Mouse (Mus musculus) right cerebral cortex, adult 2 months (tissue): ENCODE data around the gene Ece1.
"Not testable (repeated sequence)": the region's sequence is repeated elsewhere in the genome, so short reads cannot be mapped to it uniquely, and the experiment has no call there.

Experiments used
- DNase-seq, 2 experiments: peaks; one replicate each; pipeline ENCODE4 v3.0.0; 2021 to 2022; ENCODE audit warnings: low spot score in 2 of 2

The Ece1 gene

DNA sequence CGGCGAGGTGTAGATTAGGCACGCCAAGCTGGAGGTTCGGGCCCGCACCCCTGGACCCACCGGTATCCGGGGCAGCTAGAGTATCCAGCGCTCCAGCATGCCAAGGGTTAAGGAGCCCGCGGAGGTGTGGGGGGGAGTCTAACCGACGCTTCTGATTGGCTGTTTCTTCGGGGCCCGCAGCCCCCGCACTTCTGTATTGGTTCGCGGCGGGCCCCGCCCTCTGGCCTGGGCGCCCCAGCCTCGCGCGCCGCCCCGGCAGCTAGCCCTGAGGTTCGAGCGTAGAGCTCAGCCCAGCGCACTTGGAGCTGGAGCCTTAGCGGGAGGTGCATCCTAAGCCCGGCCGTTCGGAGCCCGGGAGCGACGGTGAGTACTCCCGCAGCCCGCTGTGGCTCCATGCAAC lies at the start of gene Ece1:
Gene Ece1, plus strand, starts transcription at position 219 of the 400 bp plus-strand sequence.
- DNase-seq = peak; percentile 87 to 90

DNA sequence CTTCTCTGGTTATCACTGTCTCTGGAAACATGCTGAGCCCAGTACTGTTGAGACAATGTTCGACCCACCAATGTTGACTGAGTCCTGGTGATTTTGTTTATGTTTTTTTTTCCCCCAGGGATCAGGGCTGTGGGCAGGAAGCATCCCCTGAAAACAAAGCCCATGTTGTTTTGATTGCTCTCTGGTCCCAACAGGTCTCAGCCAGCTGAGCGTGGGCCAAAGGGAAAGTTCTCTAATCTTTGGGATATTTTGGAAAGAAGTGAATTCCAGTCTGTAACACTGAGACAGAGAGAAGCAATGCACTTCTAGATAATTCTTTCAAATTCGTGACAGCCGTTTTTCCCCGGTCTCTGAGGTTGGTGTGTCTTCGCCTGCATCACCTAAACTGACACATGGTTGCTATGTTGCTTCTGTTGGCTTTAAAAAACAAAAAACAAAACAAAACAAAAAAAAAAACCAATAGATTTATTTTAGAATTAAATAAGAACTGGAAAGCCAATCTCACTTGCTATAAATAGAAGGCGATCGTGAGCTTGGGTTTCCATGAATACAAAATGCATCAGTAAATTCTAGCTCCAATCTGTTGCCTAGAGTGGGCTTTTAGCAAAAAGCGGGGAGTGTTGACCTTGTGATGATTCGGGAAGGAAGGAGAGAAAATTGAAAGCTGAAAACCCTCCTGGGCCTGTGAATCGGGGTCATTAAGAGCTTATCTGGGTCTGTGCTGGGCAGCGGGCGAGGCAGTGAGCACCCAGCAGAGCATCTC lies 48.9 kb upstream of the Ece1 start:
- DNase-seq = peak; percentile 27 to 35

DNA sequence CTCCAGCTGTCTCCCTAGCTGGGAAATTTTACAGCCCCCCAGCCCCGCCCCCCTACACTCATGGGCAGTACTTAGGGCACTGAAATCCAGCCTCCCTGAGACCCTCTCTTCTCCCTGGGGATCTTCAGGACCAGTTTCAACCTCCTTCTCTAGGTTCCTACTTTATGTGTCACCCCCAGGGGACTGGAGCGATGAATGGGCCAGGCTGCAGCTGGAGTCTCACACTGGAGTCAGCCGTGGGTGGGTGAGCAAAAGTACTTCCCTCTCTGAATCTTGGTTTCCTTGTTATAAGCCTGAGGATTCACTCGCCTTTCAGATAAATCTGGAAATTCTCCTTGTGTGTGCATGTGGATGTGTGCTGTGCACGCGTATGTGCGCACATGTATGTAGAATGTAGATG lies 47.9 kb upstream of the Ece1 start:
- DNase-seq = peak; percentile 25 to 36

DNA sequence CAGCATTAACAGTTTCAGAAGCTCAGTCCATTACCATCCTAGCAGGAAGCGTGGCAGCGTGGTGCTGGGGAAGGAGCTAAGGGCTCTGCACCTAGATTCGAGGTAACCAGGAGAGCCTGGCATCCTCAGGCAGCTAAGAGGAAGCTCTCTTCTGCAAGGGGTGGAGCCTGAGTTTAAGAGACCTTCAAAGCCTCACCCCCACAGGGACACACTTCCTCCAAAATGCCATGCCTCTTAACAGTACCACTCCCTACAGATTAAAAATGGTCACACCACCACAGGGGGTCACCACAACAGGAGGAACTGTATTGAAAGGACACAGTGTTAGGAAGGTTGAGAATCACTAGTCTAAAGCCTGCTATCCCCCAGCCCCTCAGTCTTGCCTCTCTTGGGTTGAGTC lies 46.6 kb upstream of the Ece1 start:
- DNase-seq = no peak

DNA sequence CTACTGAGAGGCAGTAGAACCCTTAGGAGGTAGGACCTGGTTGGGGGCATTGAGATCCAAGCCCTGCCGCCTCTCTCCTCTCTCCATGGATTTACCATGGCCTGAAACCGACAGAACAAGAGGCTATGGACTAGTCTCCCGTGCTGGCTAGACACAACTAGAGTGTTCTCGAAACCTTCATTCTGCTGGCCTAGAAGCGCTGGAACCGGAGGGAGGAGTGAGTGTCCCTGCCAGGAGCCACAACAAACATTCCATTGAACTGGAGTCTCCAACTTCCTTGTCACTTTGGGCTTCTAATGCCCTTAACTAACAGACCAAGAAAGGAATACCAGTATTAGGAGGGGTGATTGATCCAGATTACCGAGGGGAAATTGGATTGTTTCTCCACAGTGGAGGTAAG lies 45.8 kb upstream of the Ece1 start:
- no peak for DNase-seq

DNA sequence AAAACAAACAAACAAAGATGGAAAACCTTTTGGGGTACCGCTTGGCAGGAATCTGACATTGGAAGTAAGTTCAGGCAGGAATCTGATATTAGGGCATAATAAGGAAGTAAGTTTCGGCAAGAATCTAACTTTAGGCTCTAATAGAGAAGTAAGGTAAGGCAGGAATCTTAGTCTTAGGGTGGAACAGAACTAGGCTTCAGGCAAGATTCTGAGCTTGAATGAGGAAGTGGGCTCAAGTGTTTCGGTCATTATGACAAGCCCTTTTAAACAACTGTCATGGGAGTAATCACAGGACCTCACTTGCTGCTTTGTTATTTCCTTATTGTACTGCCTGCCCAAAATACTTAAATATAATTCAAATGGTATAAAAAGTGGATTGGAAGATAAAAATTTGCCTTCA lies 43.7 kb upstream of the Ece1 start:
- no peak for DNase-seq

DNA sequence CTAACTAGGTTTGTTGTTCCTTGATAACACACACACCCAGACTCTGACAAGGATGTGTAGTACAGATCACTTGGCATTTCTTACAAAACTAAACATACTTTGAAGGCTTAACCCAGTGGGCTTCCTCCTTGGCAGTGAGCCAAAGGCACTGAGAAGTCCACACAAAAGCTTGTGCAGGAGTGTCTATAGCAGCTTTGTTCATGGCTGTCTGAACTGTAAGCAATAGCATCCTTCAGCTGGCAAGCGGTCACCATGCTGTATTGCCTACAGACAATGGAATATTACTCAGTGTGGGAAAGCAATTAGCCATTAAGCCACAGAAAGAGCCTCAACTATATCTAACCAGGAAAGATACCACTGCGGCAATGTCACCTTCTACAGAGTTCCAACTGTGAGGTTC lies 42.5 kb upstream of the Ece1 start:
- DNase-seq = no peak

DNA sequence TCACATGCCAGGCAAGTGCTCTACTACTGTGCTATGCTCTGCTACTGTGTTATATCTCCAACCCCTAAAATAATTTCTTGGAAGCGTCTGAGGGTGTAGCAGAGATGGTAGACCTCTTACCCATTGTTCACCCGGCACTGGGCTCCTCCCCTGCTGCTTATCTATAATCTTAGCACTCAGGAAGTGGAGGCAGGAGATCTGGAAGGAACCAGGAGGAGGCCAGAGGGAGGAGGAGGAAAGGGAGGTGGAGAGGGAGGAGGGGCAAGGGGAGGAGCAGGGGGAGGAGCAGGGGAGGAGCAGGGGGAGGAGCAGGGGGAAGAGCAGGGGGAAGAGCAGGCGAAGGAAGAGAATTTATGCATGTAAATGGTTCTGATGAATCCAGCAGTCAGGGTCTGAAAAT lies 41.3 kb upstream of the Ece1 start:
- no peak for DNase-seq

DNA sequence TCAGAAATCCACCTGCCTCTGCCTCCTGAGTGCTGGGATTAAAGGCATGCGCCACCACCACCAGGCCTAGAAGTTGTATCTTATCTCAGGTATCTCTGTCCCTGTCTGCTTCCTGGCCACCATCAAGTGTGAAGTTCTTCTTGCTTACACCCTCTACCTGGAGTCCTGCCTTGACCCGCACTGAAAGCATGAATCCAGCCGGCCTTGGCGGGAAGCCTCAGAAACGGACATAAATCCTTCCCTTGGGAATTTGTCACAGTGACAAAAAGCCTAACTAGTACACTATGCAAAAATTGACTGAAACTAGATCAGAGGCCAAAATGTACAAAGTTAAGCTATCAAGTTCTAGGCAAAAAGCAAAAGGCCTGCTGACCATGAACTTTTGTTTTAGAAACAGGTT lies 39.5 kb upstream of the Ece1 start:
- DNase-seq = no peak

DNA sequence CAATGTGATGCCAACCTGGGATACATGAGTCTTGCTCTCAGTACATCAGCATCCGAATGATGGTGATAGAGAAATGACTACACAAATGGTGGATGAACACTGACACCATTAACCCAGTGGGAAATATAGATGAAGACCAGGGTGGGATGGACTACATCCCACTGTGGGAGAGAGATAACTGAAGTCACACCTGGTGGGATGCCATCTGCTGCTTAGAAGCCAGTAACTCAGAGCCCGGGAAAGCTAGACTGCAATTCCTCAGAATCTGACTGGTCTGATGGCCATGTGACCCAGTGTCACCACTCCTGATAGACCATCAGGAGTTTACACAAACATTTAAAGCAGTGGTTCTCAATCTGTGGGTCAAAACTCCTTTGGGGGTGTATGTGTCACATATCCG lies 38.5 kb upstream of the Ece1 start:
- DNase-seq = no peak

DNA sequence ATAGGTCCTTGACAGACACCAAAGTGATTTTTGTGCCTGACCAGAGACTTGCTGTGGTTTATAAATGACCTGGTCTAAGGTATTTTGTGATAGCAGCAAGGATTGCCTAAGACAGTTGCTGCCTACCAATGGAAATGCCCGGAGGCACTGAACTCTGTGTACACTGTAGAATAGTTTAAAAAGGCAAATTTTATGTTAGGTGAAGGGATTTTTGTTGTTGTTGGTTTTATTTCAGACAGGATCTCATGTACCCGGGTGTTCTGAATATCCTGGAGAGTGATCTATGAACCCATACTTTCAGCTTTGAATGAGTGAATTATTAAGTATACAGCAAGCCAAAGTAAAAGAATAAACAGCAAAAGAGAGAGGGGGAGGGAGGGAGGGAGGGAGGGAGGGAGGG lies 37.2 kb upstream of the Ece1 start:
- DNase-seq = no peak

DNA sequence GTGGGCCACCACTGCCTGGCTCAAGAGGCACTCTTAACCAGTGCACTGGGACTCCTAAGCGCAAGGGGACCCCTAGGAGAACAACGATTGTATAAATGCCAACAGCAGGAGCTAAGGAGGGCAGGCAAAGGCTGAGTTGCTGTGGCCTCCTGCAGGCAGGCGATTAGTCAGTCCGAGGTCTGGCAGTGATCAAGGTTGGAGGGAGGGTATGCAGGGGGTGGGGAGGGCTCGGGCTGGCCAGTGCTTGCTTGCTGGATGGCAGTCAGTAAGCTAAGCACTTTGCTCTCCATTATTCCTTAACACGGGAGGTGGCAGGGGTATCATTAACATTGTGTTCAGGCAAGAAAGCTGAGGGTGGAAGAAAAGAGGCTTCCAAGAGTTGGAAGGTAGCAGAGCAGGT lies 31.7 kb upstream of the Ece1 start:
- no peak for DNase-seq

DNA sequence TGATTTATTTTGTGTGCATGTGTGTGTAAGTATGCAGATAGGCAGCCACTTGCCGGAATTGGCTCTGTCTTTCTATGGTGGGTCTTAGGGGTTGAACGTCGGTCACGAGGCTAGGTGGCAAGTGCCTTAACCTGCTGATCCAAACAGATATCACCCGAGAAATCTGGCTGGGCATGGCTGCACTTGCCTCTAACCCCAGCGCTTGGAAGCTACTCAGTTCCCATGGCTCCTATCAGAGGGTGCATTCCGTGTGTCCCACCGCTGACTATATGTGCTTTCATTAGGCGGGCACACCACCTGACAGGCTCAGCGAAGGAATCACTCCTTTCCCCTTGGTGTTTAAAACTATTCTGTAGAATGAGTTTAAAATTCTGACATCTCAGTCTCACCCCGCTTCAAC lies 30.4 kb upstream of the Ece1 start:
- DNase-seq = no peak

DNA sequence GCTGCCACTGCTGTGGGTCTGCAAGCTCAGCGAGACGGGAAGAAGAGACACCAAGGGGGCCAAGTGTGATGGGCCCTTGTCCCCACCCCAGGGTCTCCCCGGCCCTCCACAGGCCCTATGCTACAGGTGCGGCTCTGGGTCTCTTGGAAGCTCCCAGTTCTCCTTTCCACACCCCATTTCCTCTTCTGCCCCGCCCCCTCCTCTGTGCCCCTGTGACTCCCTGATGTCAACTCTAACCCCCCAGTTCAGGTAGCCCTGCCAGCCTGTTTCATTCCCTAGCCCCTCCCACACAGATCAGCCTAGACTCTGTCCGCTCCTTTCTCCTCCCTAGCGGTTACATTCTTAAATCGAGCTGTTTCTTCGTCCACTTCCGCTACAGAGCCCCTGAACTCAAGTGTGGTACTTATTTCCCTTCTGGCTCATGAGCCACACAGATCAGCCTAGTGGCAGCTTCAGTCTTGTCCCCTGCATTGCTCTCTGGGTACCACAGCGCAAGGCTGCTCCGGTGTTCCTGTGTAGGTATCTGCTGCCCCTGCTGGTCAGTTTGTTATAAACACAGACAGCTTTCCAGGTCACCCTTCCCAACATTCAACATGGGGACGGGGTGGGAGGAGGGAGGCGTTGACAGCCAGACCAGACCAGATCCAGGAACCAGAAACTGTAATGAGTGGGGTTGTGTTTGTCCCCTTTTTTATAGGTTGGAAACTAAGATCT lies 26.3 kb upstream of the Ece1 start:
- DNase-seq = peak; percentile 85 to 88

DNA sequence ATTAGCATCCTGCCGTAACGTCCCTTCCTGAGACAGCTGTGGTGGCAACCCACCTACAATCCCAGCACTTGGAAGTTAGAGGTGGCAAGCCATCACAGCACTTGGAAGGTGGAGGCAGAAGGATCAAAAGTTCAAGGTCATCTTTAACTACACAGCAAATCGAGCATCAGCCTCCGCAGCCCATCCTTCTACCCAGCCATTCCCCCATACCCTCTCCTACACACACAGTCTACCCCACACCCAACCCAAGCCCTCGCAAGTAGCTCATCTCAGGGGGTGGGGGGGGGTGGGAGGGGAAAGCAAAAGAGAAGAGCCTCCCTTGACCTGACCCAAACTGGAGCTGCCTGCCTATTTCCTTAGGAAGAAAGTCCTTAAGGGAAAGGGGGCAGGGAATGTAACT lies 25.3 kb upstream of the Ece1 start:
- no peak for DNase-seq

DNA sequence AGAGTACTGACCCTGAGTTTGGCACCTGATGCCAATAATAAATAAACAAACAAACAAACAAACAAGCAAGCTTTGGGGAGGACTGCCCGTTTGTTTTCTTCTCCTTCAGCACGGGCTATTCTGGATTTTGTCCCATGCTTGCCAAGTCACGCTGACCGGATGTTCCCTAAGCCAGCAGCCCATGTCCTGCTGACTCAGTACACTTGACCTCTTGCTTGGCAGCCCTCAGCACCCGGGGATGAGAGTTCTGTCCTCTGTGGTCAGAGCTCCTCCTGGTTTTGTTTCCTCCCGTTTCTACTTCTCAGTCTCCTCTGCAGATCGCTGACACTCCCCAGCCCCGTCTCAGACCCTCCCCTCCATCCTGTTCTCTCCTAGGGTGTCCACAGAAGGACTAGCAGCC lies 24.2 kb upstream of the Ece1 start:
- no peak for DNase-seq

DNA sequence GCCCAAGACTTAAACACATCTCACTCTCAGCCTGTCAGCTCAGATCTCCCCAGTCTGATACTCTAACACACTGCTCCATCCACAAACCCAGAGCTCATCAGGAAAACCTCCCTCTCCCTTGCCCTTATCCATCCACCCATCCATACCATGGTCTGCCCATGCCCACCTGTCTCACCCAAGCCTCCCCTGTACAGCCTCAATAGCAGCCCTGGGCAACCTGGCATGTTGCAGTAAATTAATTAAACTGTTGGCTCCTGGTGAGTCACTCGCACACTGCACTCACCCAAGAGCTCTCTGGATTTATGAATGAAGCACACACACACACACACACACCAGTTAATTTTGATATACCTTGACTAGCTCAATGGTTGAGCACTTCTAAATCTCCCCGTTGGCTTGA lies 23.2 kb upstream of the Ece1 start:
- no peak for DNase-seq

DNA sequence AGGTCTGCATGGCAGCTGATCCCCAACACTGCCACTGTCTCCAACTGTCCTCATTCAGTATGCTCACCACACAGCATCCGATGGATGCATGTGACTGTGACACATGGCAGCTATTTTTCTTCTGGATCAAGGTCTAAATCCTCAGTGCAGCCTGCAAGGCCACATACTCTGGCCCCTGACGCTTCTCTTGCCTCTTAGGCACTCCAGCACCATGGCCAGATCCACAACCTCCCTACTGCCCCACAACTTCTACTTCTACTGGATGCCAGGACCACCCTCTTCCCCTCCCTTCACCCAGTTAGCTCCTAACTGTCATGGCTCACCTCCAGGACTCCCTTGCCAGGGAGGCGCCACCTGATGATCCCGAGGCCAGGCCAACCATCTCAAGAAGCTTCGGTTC lies 22.6 kb upstream of the Ece1 start:
- no peak for DNase-seq

DNA sequence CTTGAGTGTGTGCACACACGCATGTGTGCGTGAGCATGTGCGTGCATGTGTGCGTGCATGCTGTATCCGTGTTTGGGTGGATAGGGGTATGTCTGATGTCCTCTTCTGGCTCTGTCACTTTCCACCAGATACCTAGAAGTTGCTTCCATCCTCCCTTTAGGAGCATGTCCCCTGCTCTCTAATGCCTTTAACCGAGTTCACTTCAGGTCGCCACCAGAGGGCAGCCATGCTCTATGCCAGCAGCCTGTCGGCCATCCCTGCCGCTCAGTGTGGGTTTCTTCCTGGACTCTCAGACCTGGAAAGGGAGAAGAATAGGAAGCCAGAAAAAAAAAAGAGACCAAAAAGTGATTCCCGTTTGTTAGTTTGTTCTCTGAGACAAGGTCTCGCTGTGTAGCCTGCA lies 17.4 kb upstream of the Ece1 start:
- peak; percentile 66 to 76 for DNase-seq

DNA sequence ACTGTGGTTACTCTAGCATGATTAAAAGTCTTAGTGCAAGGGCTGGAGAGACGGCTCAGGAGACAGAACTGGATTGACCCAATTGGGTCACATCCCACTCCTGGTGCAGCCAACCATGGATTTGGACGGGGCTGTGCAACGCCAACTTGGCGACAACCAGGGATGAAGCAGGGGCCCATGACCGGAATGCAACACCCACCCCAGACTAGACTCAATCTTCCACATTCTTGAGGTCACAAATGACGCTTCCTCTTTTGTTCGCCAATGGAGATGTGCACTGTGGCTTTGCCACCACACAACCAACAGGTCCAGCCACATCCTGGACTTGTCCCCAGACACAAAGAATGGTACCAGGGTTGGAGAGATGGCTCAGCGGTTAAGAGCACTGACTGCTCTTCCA lies 14.4 kb upstream of the Ece1 start:
- DNase-seq = not testable (repeated sequence)

DNA sequence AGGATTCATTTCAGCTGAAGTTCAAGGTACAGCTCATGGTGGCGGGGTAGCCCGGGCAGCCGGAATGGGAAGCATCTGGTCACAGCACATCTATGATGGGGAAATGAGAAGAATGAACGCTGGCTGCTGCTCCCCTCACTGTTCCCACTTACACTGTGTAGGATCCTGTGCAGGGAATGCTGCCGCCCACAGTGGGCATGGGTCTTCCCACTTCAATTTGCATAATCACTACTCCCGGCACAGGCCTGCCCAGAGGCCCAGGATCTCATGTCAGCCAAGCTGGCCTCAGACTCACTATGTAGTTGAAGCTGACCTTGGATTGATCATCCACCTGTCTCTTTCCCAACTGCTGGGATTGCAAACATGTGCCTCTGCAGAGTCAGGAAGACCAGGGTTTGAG lies 11.9 kb upstream of the Ece1 start:
- DNase-seq = no peak

DNA sequence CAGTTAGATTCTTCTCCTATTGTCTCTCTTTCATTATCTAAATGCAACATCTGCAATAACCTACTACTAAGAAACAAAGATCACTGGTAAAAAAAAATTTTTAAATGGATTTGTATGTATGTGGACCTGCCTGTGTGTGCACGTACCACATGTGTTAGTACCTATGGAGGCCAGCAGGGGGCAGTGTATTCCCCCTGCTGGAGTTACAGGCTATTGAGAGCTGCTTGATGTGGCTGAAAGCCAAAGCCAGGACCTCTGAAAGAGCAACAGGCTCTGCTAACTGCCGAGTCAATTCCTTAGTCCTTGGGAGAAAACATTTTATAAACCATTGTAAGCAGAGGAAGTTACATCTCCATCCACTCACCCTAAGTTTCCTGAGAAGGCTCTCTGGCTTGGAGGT lies 10.6 kb upstream of the Ece1 start:
- no peak for DNase-seq

DNA sequence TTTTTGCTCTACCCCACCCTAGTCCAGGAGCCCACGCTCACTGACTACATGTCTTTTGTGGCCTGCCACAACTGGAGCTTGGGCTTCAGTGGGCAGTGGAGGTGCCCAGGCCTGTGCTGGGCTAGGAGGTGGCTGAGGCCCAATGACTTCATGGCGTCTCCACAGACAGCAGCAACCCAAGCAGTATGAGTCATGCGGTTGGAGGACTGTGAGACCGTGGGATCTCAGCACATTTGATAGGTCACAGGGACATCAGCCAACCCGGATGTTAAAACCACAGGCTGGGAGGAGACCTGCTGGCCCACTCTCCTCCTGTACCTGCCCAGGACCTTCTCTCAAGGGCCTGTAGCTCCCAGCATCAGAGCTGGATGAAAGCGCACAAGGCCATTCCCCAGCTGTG lies 8.2 kb upstream of the Ece1 start:
- DNase-seq = no peak
